Comparison of ENCODE assay signal across 13 mouse cellular contexts in the genomic region with DNA sequence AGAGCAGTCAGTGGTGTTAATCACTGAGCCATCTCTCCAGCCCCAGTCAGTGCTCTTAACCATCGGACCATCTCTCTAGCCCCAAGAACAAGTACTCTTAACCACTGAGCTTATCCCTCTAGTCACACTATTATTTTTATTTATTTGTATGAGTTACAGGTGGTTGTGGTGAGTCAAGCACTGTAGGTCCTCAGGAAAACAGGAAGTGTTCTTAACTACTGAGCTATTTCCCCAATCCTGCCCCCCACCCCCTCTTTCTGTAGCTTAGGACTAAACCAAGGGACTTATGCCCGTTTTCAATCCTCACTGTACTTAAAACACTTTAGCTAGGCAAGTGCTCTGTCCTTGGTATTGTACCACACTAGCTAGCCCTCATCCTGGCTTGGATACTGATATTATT. TPM values are rescaled to one million over a fixed set of nuclear protein-coding genes. Genes with fewer than 3 reads are reported as not detected.
DNase-seq lines count a peak whose midpoint lies in the region; ATAC-seq lines count a peak whose summit lies in the region.
"Had no signal": no experiment of that assay in that cellular context is flagged by ENCODE, and none has a peak within 500 bp of the region (broad histone marks: within the 10 kb centered on the region; RNA-seq: fewer than 3 reads in every experiment).

No protein-coding gene starts in this region.

- peak; percentile 56 for DNase-seq in A20 (ENCODE audit: low read depth, low spot score)
- DNase-seq in B cell, adult 2 months, result peak; percentile 23 to 24
- DNase-seq in thymus, postnatal 4 days, result no peak
- DNase-seq in right cerebral cortex, adult 2 months (ENCODE audit: low spot score in 2 of 2), result no peak
- no peak for DNase-seq in kidney, adult 11 months
- DNase-seq: adrenal gland, postnatal 10 days; cerebellum, adult 11 months; cerebellum, adult 8-10 months; cerebellum, postnatal 25 days; gastrocnemius, postnatal 10 days had no signal

- ATAC-seq in common myeloid progenitor, adult 5-6 weeks (replicated peaks; ENCODE audit: low read depth, poor library complexity, severe bottlenecking), result peak; percentile 45
- 0 out of 2 replicates have a peak, but pooled peaks have one; percentile 30 for ATAC-seq in neutrophil, adult 5-6 weeks (ENCODE audit: extremely low read depth, insufficient number of reproducible peaks, low FRiP score, poor library complexity, severe bottlenecking)
- ATAC-seq: forebrain, embryonic 16.5 days had no signal

RNA-seq across cellular contexts. Expression of a gene that starts 17.2 kb away (rescaled TPM):
- 2.3 and 5.4 TPM in 2 replicates for total RNA-seq in common myeloid progenitor, adult 5-6 weeks (2017)
- 24.6 and 27.9 TPM in 2 replicates for total RNA-seq in neutrophil, adult 5-6 weeks (2017)

Comparison
In these comparisons a context has a peak if more than half of its experiments do, and no peak if none do; other contexts are left out.
1. DNase-seq: peak in A20 (single experiment) and B cell, adult 2 months (2 of 2); none in thymus, postnatal 4 days (single experiment), right cerebral cortex, adult 2 months (0 of 2) and kidney, adult 11 months (single experiment).